Mouse (Mus musculus) C2C12 (cell line): ENCODE measurements around the gene Adamts14.

ENCODE experiments used
- CTCF ChIP-seq: IDR thresholded peaks from one replicate; pipeline ENCODE4 v1.5.1; 2011; ENCODE audit not compliant: control insufficient read depth, insufficient read depth, insufficient read length
- FOSL1 ChIP-seq: IDR thresholded peaks from one replicate; pipeline ENCODE4 v1.8.0; 2011; ENCODE audit warnings: mild to moderate bottlenecking, low read length; ENCODE audit not compliant: poor library complexity, insufficient read depth, severe bottlenecking
- MAX ChIP-seq: IDR thresholded peaks from one replicate; pipeline ENCODE4 v1.6.1; 2011; ENCODE audit warnings: mild to moderate bottlenecking, control low read depth
- USF1 ChIP-seq: IDR thresholded peaks from one replicate; pipeline ENCODE4 v1.6.1; 2011; ENCODE audit warnings: low read depth, mild to moderate bottlenecking, control low read depth, moderate library complexity

DNA sequence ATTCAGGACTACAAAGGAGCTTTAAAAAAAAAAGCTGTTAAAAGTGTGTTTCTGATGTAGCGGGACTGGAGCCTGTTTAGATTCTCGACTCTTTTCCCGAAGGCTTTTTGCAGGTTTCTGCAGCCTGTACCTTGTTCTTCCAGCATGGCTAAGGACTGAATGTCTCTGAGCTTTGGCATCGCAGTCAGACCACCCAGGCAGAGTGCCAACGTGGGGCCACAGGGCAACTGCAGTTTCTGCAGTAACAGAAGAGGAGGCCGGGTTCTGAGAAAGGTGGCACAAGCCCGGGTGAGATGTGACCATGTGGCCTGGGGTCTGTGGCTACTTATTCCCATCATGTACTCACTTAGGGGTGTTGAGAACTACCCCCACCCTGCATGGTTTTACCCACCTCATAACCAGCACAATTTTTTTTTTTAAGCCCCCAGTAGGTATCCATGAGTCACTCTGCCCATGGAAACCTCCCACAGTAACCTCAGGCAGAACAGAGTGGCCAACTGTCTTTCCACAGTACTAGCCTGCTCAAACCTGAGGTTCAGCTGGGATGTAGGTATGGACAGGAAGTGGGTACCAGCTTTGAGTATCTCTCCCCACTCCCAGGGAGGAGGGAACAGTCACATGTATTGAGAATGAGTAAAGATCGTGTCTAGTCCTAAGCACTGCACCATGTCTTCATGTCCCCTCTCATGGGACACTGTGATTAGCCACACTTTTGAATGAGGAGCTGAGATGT is 23.6 kb upstream of the Adamts14 start:
- no peak for TF ChIP-seq CTCF
- TF ChIP-seq USF1, result no peak
- TF ChIP-seq FOSL1, result no peak
- no peak for TF ChIP-seq MAX
